Mouse (Mus musculus) gastrocnemius, adult 2 months (tissue): ENCODE data around the gene Acss2. TPM values are rescaled to one million over a fixed set of nuclear protein-coding genes. Genes with fewer than 3 reads are reported as not detected.

Experiments used
- DNase-seq: peaks from one replicate; pipeline ENCODE4 v3.0.0; 2022
- H3K27ac ChIP-seq: fragments of 200-600 bp; 2 replicates; pipeline ENCODE4 v1.8.1; 2022; ENCODE audit warnings: mild to moderate bottlenecking
- H3K4me3 ChIP-seq: fragments of 200-600 bp; 2 replicates; pipeline ENCODE4 v1.8.1; 2022; ENCODE audit warnings: mild to moderate bottlenecking, moderate library complexity
- CTCF ChIP-seq: fragments of 200-600 bp; IDR thresholded peaks from 2 replicates; pipeline ENCODE4 v1.8.1; 2022; ENCODE audit warnings: antibody characterized with exemption, mild to moderate bottlenecking, moderate library complexity
- intact Hi-C: fragments of 180-260 bp; cut with DNase I; formaldehyde crosslinking; loops from one replicate; pipeline ENCODE4 v1.15.1; 2025
- total RNA-seq, 2 experiments: library from RNA; stranded (reverse); gene quantifications; 2 replicates each; pipeline ENCODE4 v1.2.3; 2021

Acss2 gene
- total RNA-seq, 2 experiments from 2014 or later, result 29.7 to 53.7 TPM

GRCm38 (mm10) chr2:155606360-155606759 lies 88.6 kb downstream of the Acss2 start:
- no peak for TF ChIP-seq CTCF
- no peak overlapping the region for H3K4me3 ChIP-seq
- DNase-seq, result no peak
- no peak overlapping the region for H3K27ac ChIP-seq
- intact Hi-C loops, result no loop called here

- no peak within 1 kb of the TSS; the same call in 1 of the 2 replicates for H3K4me3 ChIP-seq
- TF ChIP-seq CTCF, result no peak
- no peak within 1 kb of the TSS for H3K27ac ChIP-seq
- intact Hi-C loops, result no loop called here
- peak; percentile 13 for DNase-seq
Measured at GRCm38 (mm10) chr2:155610978-155611377, 93.2 kb downstream of the Acss2 start, which contains the start of gene Myh7b. Gene Myh7b (plus strand): TSS chr2:155611212.

- Histone ChIP-seq H3K4me3 (no peak overlapping the region; the same call in 1 of the 2 replicates), H3K27ac (no peak overlapping the region)
- DNase-seq, result no peak
- no peak for TF ChIP-seq CTCF
- intact Hi-C loops, result no loop called here
Measured at GRCm38 (mm10) chr2:155611834-155612550, 94.2 kb downstream of the Acss2 start.

- Histone ChIP-seq H3K4me3 (peak overlapping the region; percentile 66), H3K27ac (no peak overlapping the region)
- peak; percentile 78 for DNase-seq
- intact Hi-C loops, result no loop called here
- no peak for TF ChIP-seq CTCF
Measured at GRCm38 (mm10) chr2:155613326-155613755, 95.6 kb downstream of the Acss2 start.

GRCm38 (mm10) chr2:155613953-155614352 lies 96.2 kb downstream of the Acss2 start:
- DNase-seq, result no peak
- intact Hi-C loops, result no loop called here
- Histone ChIP-seq H3K27ac (no peak overlapping the region), H3K4me3 (peak overlapping the region; percentile 66)
- no peak for TF ChIP-seq CTCF

GRCm38 (mm10) chr2:155616971-155617370 lies 99.2 kb downstream of the Acss2 start:
- intact Hi-C loops, result no loop called here
- TF ChIP-seq CTCF, result no peak

GRCm38 (mm10) chr2:155619817-155620216 lies 102.1 kb downstream of the Acss2 start:
- TF ChIP-seq CTCF, result peak; percentile 99; the same call in 1 of the 2 replicates
- Histone ChIP-seq H3K27ac (no peak overlapping the region), H3K4me3 (no peak overlapping the region)
- intact Hi-C loops, result loop anchor here (1.0 to 2.0 kb wide), 2 partner anchors 19 to 104 kb away; no protein-coding TSS in a partner anchor
- peak; percentile 88 for DNase-seq

More at GRCm38 (mm10) chr2:155616971-155617370, 99.2 kb downstream of the Acss2 start:
- no peak overlapping the region for H3K27ac ChIP-seq
- no peak overlapping the region for H3K4me3 ChIP-seq
- no peak for DNase-seq

- intact Hi-C loops, result no loop called here
- H3K4me3 ChIP-seq, result no peak overlapping the region
- no peak overlapping the region for H3K27ac ChIP-seq
- TF ChIP-seq CTCF, result no peak
- DNase-seq, result no peak
Measured at GRCm38 (mm10) chr2:155622606-155623005, 104.9 kb downstream of the Acss2 start.

- H3K4me3 ChIP-seq, result no peak overlapping the region
- intact Hi-C loops, result no loop called here
- no peak overlapping the region for H3K27ac ChIP-seq
- DNase-seq, result no peak
- TF ChIP-seq CTCF, result no peak
Measured at GRCm38 (mm10) chr2:155623996-155624395, 106.2 kb downstream of the Acss2 start.

GRCm38 (mm10) chr2:155624730-155625129 lies 107.0 kb downstream of the Acss2 start:
- no peak overlapping the region for H3K27ac ChIP-seq
- no peak overlapping the region for H3K4me3 ChIP-seq
- DNase-seq, result no peak
- intact Hi-C loops, result loop anchor here (5.0 kb wide), 1 partner anchor 32 kb away; the partner anchor contains the start of gene Gss
- peak; percentile 72 for TF ChIP-seq CTCF

GRCm38 (mm10) chr2:155626277-155626676 lies 108.5 kb downstream of the Acss2 start:
- TF ChIP-seq CTCF, result no peak
- intact Hi-C loops, result loop anchor here (5.0 kb wide), 1 partner anchor 34 kb away; the partner anchor contains the start of gene Gss
- no peak overlapping the region for H3K4me3 ChIP-seq
- H3K27ac ChIP-seq, result no peak overlapping the region
- no peak for DNase-seq

GRCm38 (mm10) chr2:155627030-155627738 lies 109.4 kb downstream of the Acss2 start:
- no peak; the same call in 1 of the 2 replicates for TF ChIP-seq CTCF
- peak; percentile 79 for DNase-seq
- no peak overlapping the region for H3K4me3 ChIP-seq
- intact Hi-C loops, result loop anchor here (5.0 kb wide), 1 partner anchor 35 kb away; the partner anchor contains the start of gene Gss
- H3K27ac ChIP-seq, result no peak overlapping the region

GRCm38 (mm10) chr2:155628112-155628511 lies 110.4 kb downstream of the Acss2 start:
- H3K27ac ChIP-seq, result no peak overlapping the region
- no peak for DNase-seq
- no peak for TF ChIP-seq CTCF
- no peak overlapping the region for H3K4me3 ChIP-seq
- intact Hi-C loops, result loop anchor here (5.0 kb wide), 1 partner anchor 36 kb away; the partner anchor contains the start of gene Gss
